Mouse (Mus musculus): Measurements from ENCODE around the gene Prkcb. TPM values are rescaled to one million over a fixed set of nuclear protein-coding genes. Genes with fewer than 3 reads are reported as not detected.
A peak's percentile ranks its signal among the peaks of the same experiment; 100 is the strongest.

Prkcb gene
- polyA plus RNA-seq, 1 experiment: 10.9 TPM

GRCm38 (mm10) chr7:122670873-122671641 lies 382.5 kb downstream of the Prkcb start:
- 12% methylated on average over 45 of the region's 45 CpGs for WGBS
- peak; percentile 51 for DNase-seq
- TF ChIP-seq CTCF (IDR thresholded peaks at IDR 0.05; ENCODE audit: insufficient read depth, low read length): no peak
- TF ChIP-seq POLR2A (IDR thresholded peaks at IDR 0.05; ENCODE audit: borderline replicate concordance, extremely low read depth, low read depth, low read length): no peak
- Histone ChIP-seq H3K4me3 (replicated peaks; ENCODE audit: extremely low read depth, low read depth, low read length) (no peak overlapping the region), H3K4me1 (ENCODE audit: control insufficient read depth, insufficient read depth, low read length) (no peaks in the 10 kb centered on the region)

GRCm38 (mm10) chr7:122672981-122673380 lies 384.4 kb downstream of the Prkcb start:
- WGBS: 40% methylated on average over 5 of the region's 5 CpGs
- TF ChIP-seq CTCF (IDR thresholded peaks at IDR 0.05; ENCODE audit: insufficient read depth, low read length): no peak
- no peaks in the 10 kb centered on the region for H3K4me1 ChIP-seq (ENCODE audit: control insufficient read depth, insufficient read depth, low read length)
- no peak for DNase-seq
- H3K4me3 ChIP-seq (replicated peaks; ENCODE audit: extremely low read depth, low read depth, low read length): no peak overlapping the region

- no peaks in the 10 kb centered on the region for H3K4me1 ChIP-seq (ENCODE audit: control insufficient read depth, insufficient read depth, low read length)
- TF ChIP-seq CTCF (IDR thresholded peaks at IDR 0.05; ENCODE audit: insufficient read depth, low read length) (no peak), POLR2A (IDR thresholded peaks at IDR 0.05; ENCODE audit: borderline replicate concordance, extremely low read depth, low read depth, low read length) (no peak)
- no peak overlapping the region for H3K4me3 ChIP-seq (replicated peaks; ENCODE audit: extremely low read depth, low read depth, low read length)
- no peak for DNase-seq
- 81% methylated on average over 7 of the region's 7 CpGs for WGBS
Measured at GRCm38 (mm10) chr7:122675207-122675606, 386.7 kb downstream of the Prkcb start.

Other genes starting within 250 kb of the Prkcb start
- gene Ubfd1, start 221.6 kb upstream of the Prkcb start, polyA plus RNA-seq (2012; rRNA removed): 17.5 and 21.1 TPM in 2 replicates
- 5.1 and 6.0 TPM in 2 replicates for gene Ears2, start 221.5 kb upstream of the Prkcb start, polyA plus RNA-seq (2012; rRNA removed)
- gene Ndufab1, start 186.9 kb upstream of the Prkcb start, polyA plus RNA-seq (2012; rRNA removed): 150 and 268 TPM in 2 replicates
- gene Palb2, start 155.8 kb upstream of the Prkcb start, polyA plus RNA-seq (2012; rRNA removed): 0.67 and 0.85 TPM in 2 replicates
- 52.0 and 59.1 TPM in 2 replicates for gene Dctn5, start 155.7 kb upstream of the Prkcb start, polyA plus RNA-seq (2012; rRNA removed)
- 2.3 and 3.1 TPM in 2 replicates for gene Plk1, start 129.3 kb upstream of the Prkcb start, polyA plus RNA-seq (2012; rRNA removed)
- gene Ern2, start 102.5 kb upstream of the Prkcb start, polyA plus RNA-seq (2012; rRNA removed): 0.72 and 1.3 TPM in 2 replicates
- gene Chp2, start 69.3 kb upstream of the Prkcb start, polyA plus RNA-seq (2012; rRNA removed): 3.3 and 3.6 TPM in 2 replicates

Measured in lung, adult 2 months (tissue).